Mouse (Mus musculus) stomach, embryonic 14.5 days (tissue): ENCODE results near the gene Safb. TPM values are rescaled to one million over a fixed set of nuclear protein-coding genes. Genes with fewer than 3 reads are reported as not detected.

Experiments
- ATAC-seq: fragments of 200-750 bp; cut with Nextera tagmentation; 2 replicates; pipeline ENCODE4 v1.8.0; 2017; ENCODE audit warnings: low read depth, moderate TSS enrichment; ENCODE audit not compliant: insufficient number of reproducible peaks, insufficient read depth, low FRiP score
- H3K27ac ChIP-seq: fragments of 300-500 bp; sonication (generic); 2 replicates; pipeline ENCODE4 v1.5.1; 2014; ENCODE audit warnings: mild to moderate bottlenecking, low read length, moderate library complexity, mixed read lengths
- H3K27me3 ChIP-seq: fragments of 300-500 bp; sonication (generic); 2 replicates; pipeline ENCODE4 v1.6.1; 2014; ENCODE audit warnings: low read length, control low read depth, mixed read lengths; ENCODE audit not compliant: control insufficient read depth, insufficient read depth
- H3K36me3 ChIP-seq: fragments of 300-500 bp; sonication (generic); 2 replicates; pipeline ENCODE4 v1.6.1; 2014; ENCODE audit warnings: mild to moderate bottlenecking, control low read depth, low read length, moderate library complexity, mixed read lengths; ENCODE audit not compliant: control insufficient read depth, insufficient read depth
- H3K4me1 ChIP-seq: fragments of 300-500 bp; sonication (generic); 2 replicates; pipeline ENCODE4 v1.6.1; 2014; ENCODE audit warnings: low read length, control low read depth, mixed read lengths; ENCODE audit not compliant: control insufficient read depth, insufficient read depth
- H3K4me2 ChIP-seq: fragments of 300-500 bp; sonication (generic); replicated peaks from 2 replicates; pipeline ENCODE4 v1.6.1; 2014; ENCODE audit warnings: low read depth, low read length, control low read depth
- H3K4me3 ChIP-seq: fragments of 300-500 bp; sonication (generic); 2 replicates; pipeline ENCODE4 v1.5.1; 2014; ENCODE audit warnings: low read depth, low read length, control low read depth
- H3K9ac ChIP-seq: fragments of 300-500 bp; sonication (generic); replicated peaks from 2 replicates; pipeline ENCODE4 v1.6.1; 2014; ENCODE audit warnings: low read depth, mild to moderate bottlenecking, control low read depth, low read length, moderate library complexity, mixed read lengths
- H3K9me3 ChIP-seq: fragments of 300-500 bp; sonication (generic); 2 replicates; pipeline ENCODE4 v1.6.1; 2016; ENCODE audit warnings: low read depth, low read length, control low read depth; ENCODE audit not compliant: control insufficient read depth
- WGBS: fragments of 180-500 bp; shearing (Covaris S2); extraction: QIAGEN DNeasy Blood & Tissue Kit; methylation state at CpG from one replicate; pipeline ENCODE4 v1.1.7; 2014; 5-methylcytosine and 5-hydroxymethylcytosine counted together
- polyA plus RNA-seq: library from polyadenylated mRNA; unstranded; fragments of >200 nt; fragmentation: Nextera tagmentation; extraction: Ambion mirVana; gene quantifications from 2 replicates; pipeline ENCODE4 v1.2.1, GENCODE M21; 2014

The Safb gene
- polyA plus RNA-seq, 1 experiment from 2014 or later = 75.4 TPM

DNA sequence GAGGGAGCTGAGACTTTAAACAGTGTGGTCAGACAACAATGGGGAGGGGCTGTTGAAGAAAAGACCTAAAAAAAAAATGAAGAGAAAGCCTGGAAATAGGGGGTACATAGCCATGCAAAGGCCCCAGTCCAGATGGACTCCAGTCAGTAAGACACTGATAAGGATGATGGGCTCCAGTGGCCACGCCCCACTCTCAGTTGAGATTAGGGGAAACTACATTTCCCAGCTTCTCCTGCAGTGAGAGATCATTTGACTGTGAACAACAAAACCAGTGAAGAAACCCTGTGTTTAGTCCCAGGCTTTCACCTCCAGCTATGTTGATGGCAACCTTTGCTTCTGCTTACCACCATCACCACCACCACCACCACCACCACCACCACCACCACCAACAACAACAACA is 38.7 kb upstream of the Safb start:
- WGBS = 62% methylated on average over 1 of the region's 1 CpGs

DNA sequence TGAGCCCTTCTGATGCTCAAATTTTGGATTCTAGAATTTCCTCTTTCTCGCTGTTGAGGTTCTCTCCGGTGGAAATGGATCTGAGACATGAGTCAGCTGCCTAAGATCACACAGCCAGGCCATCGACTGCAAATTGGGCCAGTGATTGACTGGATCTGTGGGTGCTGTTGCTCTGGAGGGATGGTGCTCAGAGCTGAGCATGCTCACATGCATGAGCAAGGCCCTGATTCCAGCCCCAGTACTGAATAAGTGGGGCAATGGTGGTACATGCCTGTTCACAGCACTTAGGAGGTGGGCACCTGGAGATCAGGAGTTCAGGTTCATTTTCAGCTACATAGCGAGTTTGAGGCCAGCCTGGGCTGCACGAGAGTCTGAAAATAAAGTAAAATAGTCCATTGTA is 38.0 kb upstream of the Safb start:
- ATAC-seq = no peak
- Histone ChIP-seq H3K9ac (no peak overlapping the region), H3K27me3 (no peaks in the 10 kb centered on the region), H3K4me2 (no peak overlapping the region), H3K9me3 (no peaks in the 10 kb centered on the region), H3K4me1 (no peaks in the 10 kb centered on the region), H3K4me3 (no peak overlapping the region), H3K36me3 (no peaks in the 10 kb centered on the region), H3K27ac (no peak overlapping the region)
- WGBS = 76% methylated on average over 5 of the region's 5 CpGs

More for the DNA sequence above, 38.7 kb upstream of the Safb start:
- Histone ChIP-seq H3K9me3 (no peaks in the 10 kb centered on the region), H3K4me2 (no peak overlapping the region), H3K36me3 (no peaks in the 10 kb centered on the region), H3K27ac (no peak overlapping the region), H3K9ac (no peak overlapping the region), H3K4me3 (no peak overlapping the region), H3K4me1 (no peaks in the 10 kb centered on the region), H3K27me3 (no peaks in the 10 kb centered on the region)
- ATAC-seq = no peak

DNA sequence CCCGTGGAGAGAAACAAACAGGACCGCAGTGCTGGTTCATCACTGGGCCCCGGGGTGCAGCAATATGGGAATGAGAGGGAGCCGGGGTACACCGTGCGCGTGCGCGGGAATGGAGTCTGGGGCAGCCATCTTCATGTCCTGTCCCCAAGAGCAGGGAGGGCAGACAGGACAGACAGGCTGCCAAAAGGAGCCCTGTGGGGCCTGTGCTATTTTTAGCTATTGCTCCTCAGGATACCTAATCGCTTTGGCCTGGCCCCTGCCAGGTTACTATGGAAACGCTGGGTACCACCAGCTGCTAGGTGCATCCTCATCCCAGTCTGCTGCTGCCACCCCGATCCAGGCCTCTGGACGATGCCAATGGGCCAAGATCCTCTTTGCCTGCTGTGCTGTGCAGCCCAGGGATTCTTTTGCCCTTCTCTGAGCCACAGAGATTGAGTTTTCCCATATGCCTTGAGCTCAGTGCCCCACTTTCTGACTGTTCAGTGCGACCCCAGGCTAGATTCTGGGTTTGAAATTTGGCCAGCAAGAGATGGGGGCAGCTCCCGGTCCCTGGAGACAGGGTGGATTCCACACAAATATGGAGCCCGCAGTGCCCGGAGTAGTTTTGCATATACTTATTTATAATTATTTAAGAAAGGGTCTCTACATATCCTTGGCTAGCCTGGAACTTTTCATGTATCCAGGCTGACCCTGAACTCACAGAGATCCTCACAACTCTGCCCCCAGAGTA is 37.3 kb upstream of the Safb start:
- H3K36me3 ChIP-seq = no peaks in the 10 kb centered on the region
- ATAC-seq = no peak
- H3K27ac ChIP-seq = no peak overlapping the region
- H3K27me3 ChIP-seq = no peaks in the 10 kb centered on the region
- no peak overlapping the region for H3K4me2 ChIP-seq
- H3K4me3 ChIP-seq = no peak overlapping the region
- H3K9me3 ChIP-seq = no peaks in the 10 kb centered on the region
- no peak overlapping the region for H3K9ac ChIP-seq
- no peaks in the 10 kb centered on the region for H3K4me1 ChIP-seq
- WGBS = 67% methylated on average over 17 of the region's 17 CpGs

- H3K4me3 ChIP-seq = no peak overlapping the region
- H3K27ac ChIP-seq = no peak overlapping the region
- no peaks in the 10 kb centered on the region for H3K4me1 ChIP-seq
- no peak for ATAC-seq
- H3K27me3 ChIP-seq = no peaks in the 10 kb centered on the region
- no peaks in the 10 kb centered on the region for H3K36me3 ChIP-seq
- WGBS = 72% methylated on average over 9 of the region's 9 CpGs
- no peak overlapping the region for H3K4me2 ChIP-seq
- 0 out of 2 replicates have a peak, but pooled peaks cover 2% of the 10 kb centered on the region for H3K9me3 ChIP-seq
- H3K9ac ChIP-seq = no peak overlapping the region
Measured at GRCm38 (mm10) chr17:56547846-56548604, 36.6 kb upstream of the Safb start.

- H3K27me3 ChIP-seq = no peaks in the 10 kb centered on the region
- H3K4me1 ChIP-seq = no peaks in the 10 kb centered on the region
- H3K36me3 ChIP-seq = no peaks in the 10 kb centered on the region
- 0 out of 2 replicates have a peak, but pooled peaks cover 3% of the 10 kb centered on the region for H3K9me3 ChIP-seq
- no peak overlapping the region for H3K9ac ChIP-seq
- no peak for ATAC-seq
- no peak overlapping the region for H3K4me3 ChIP-seq
- no peak overlapping the region for H3K27ac ChIP-seq
- H3K4me2 ChIP-seq = no peak overlapping the region
- WGBS = 76% methylated on average over 4 of the region's 4 CpGs
Measured at GRCm38 (mm10) chr17:56548605-56549105, 36.0 kb upstream of the Safb start.

GRCm38 (mm10) chr17:56550784-56551475 is 33.7 kb upstream of the Safb start:
- Histone ChIP-seq H3K9me3 (0 out of 2 replicates have a peak, but pooled peaks cover 3% of the 10 kb centered on the region), H3K4me3 (no peak overlapping the region), H3K36me3 (no peaks in the 10 kb centered on the region), H3K27me3 (no peaks in the 10 kb centered on the region), H3K9ac (no peak overlapping the region), H3K27ac (no peak overlapping the region; the same call in 1 of the 2 replicates), H3K4me1 (no peaks in the 10 kb centered on the region), H3K4me2 (no peak overlapping the region)
- WGBS = 66% methylated on average over 12 of the region's 12 CpGs
- ATAC-seq = no peak

GRCm38 (mm10) chr17:56551841-56552581 is 32.6 kb upstream of the Safb start:
- ATAC-seq = no peak
- H3K4me2 ChIP-seq = no peak overlapping the region
- WGBS = 73% methylated on average over 6 of the region's 6 CpGs
- H3K27ac ChIP-seq = no peak overlapping the region
- H3K27me3 ChIP-seq = no peaks in the 10 kb centered on the region
- 0 out of 2 replicates have a peak, but pooled peaks cover 3% of the 10 kb centered on the region for H3K9me3 ChIP-seq
- no peaks in the 10 kb centered on the region for H3K36me3 ChIP-seq
- no peak overlapping the region for H3K4me3 ChIP-seq
- H3K4me1 ChIP-seq = no peaks in the 10 kb centered on the region
- H3K9ac ChIP-seq = no peak overlapping the region
